Mouse (Mus musculus): ENCODE data around the gene Dnmt1. TPM values are rescaled to one million over a fixed set of nuclear protein-coding genes. Genes with fewer than 3 reads are reported as not detected.

Gene Dnmt1
- polyA plus RNA-seq, 1 experiment, result 39.8 TPM

DNA sequence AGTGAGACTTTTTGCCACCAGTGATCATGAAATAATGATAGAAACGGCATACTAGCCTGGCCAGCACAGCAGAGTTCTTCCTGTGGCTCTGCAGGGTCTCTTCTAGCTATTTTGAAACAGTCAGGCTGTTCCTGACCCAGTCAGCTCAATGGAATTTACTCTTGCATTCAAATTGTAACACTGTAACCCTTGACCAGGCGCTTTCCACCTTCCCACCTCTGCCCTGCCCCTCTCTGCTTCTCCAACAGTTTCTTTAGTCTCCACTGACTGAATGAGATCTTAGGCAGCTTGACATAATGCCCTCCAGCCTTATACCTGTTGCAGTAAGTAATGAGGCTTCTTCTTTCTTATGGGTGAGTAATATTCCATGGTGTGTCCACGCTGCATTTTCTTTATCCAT, 92.8 kb downstream of the Dnmt1 start:
- H3K27me3 ChIP-seq (replicated peaks), result peaks cover 21% of the 10 kb centered on the region

GRCm38 (mm10) chr9:20862225-20862624, 97.5 kb downstream of the Dnmt1 start:
- H3K4me1 ChIP-seq, result peaks cover 23% of the 10 kb centered on the region
- H3K27me3 ChIP-seq (replicated peaks), result peaks cover 25% of the 10 kb centered on the region
- no peaks in the 10 kb centered on the region for H3K9me3 ChIP-seq
- no peaks in the 10 kb centered on the region for H3K36me3 ChIP-seq (replicated peaks; ENCODE audit: low read length)
- no peak for TF ChIP-seq GATA1 (IDR thresholded peaks at IDR 0.05; ENCODE audit: borderline replicate concordance, low read length)
- no peak for TF ChIP-seq FLI1 (IDR thresholded peaks at IDR 0.05; ENCODE audit: low read length)
- H3K4me3 ChIP-seq (replicated peaks), result no peak overlapping the region

More for the DNA sequence above, 92.8 kb downstream of the Dnmt1 start:
- Histone ChIP-seq H3K36me3 (replicated peaks; ENCODE audit: low read length) (peaks cover 20% of the 10 kb centered on the region), H3K4me1 (peaks cover 45% of the 10 kb centered on the region), H3K4me3 (replicated peaks) (no peak overlapping the region), H3K9me3 (no peaks in the 10 kb centered on the region)
- TF ChIP-seq FLI1 (IDR thresholded peaks at IDR 0.05; ENCODE audit: low read length) (no peak), GATA1 (IDR thresholded peaks at IDR 0.05; ENCODE audit: borderline replicate concordance, low read length) (no peak)

- TF ChIP-seq FLI1 (IDR thresholded peaks at IDR 0.05; ENCODE audit: low read length) (no peak), GATA1 (IDR thresholded peaks at IDR 0.05; ENCODE audit: borderline replicate concordance, low read length) (no peak)
- Histone ChIP-seq H3K36me3 (replicated peaks; ENCODE audit: low read length) (no peaks in the 10 kb centered on the region), H3K27me3 (replicated peaks) (peaks cover 23% of the 10 kb centered on the region), H3K4me3 (replicated peaks) (no peak overlapping the region), H3K4me1 (peaks cover 20% of the 10 kb centered on the region), H3K9me3 (no peaks in the 10 kb centered on the region)
These were observed 97.9 kb downstream of the Dnmt1 start for GRCm38 (mm10) chr9:20861821-20862220.

- TF ChIP-seq GATA1 (IDR thresholded peaks at IDR 0.05; ENCODE audit: borderline replicate concordance, low read length), result no peak
- TF ChIP-seq FLI1 (IDR thresholded peaks at IDR 0.05; ENCODE audit: low read length), result no peak
- Histone ChIP-seq H3K4me3 (replicated peaks) (no peak overlapping the region), H3K9me3 (no peaks in the 10 kb centered on the region), H3K27me3 (replicated peaks) (peaks cover 21% of the 10 kb centered on the region), H3K36me3 (replicated peaks; ENCODE audit: low read length) (no peaks in the 10 kb centered on the region), H3K4me1 (peaks cover 8% of the 10 kb centered on the region)
These were observed 99.8 kb downstream of the Dnmt1 start for GRCm38 (mm10) chr9:20859926-20860325.

Other genes with a start within 250 kb of the Dnmt1 start
- gene Olfm2, start 213.5 kb downstream of the Dnmt1 start, polyA plus RNA-seq (2012; ENCODE audit: insufficient read depth, low replicate concordance), result 0.16 TPM in 1 of 2 replicates, not detected in the other
- 0.02 TPM in 1 of 2 replicates, not detected in the other for gene Col5a3, start 144.8 kb downstream of the Dnmt1 start, polyA plus RNA-seq (2012; ENCODE audit: insufficient read depth, low replicate concordance)
- not detected in 2 replicates for gene Rdh8, start 141.4 kb downstream of the Dnmt1 start, polyA plus RNA-seq (2012; ENCODE audit: insufficient read depth, low replicate concordance)
- 39.0 and 51.7 TPM in 2 replicates for gene A230050P20Rik, start 91.2 kb downstream of the Dnmt1 start, polyA plus RNA-seq (2012; ENCODE audit: insufficient read depth, low replicate concordance)
- 4.7 and 5.1 TPM in 2 replicates for gene Angptl6, start 80.2 kb downstream of the Dnmt1 start, polyA plus RNA-seq (2012; ENCODE audit: insufficient read depth, low replicate concordance)
- 84.5 and 137 TPM in 2 replicates for gene Ppan, start 71.7 kb downstream of the Dnmt1 start, polyA plus RNA-seq (2012; ENCODE audit: insufficient read depth, low replicate concordance)
- 300 and 342 TPM in 2 replicates for gene Eif3g, start 61.3 kb downstream of the Dnmt1 start, polyA plus RNA-seq (2012; ENCODE audit: insufficient read depth, low replicate concordance)
- 4.0 and 8.4 TPM in 2 replicates for gene S1pr2, start 16.9 kb upstream of the Dnmt1 start, polyA plus RNA-seq (2012; ENCODE audit: insufficient read depth, low replicate concordance)
- gene Mrpl4, start 42.9 kb upstream of the Dnmt1 start, polyA plus RNA-seq (2012; ENCODE audit: insufficient read depth, low replicate concordance), result 62.4 and 63.4 TPM in 2 replicates
- 8.8 and 10.8 TPM in 2 replicates for gene Icam1, start 56.1 kb upstream of the Dnmt1 start, polyA plus RNA-seq (2012; ENCODE audit: insufficient read depth, low replicate concordance)
- gene Icam4, start 69.5 kb upstream of the Dnmt1 start, polyA plus RNA-seq (2012; ENCODE audit: insufficient read depth, low replicate concordance), result 5.3 and 7.9 TPM in 2 replicates
- 3.0 and 9.9 TPM in 2 replicates for gene Icam5, start 72.2 kb upstream of the Dnmt1 start, polyA plus RNA-seq (2012; ENCODE audit: insufficient read depth, low replicate concordance)
- gene Zglp1, start 107.2 kb upstream of the Dnmt1 start, polyA plus RNA-seq (2012; ENCODE audit: insufficient read depth, low replicate concordance), result 3.6 TPM in 1 of 2 replicates, not detected in the other
- gene Gm49373, start 113.2 kb upstream of the Dnmt1 start, polyA plus RNA-seq (2012; ENCODE audit: insufficient read depth, low replicate concordance), result 0.45 TPM in 1 of 2 replicates, not detected in the other
- 3.3 and 26.9 TPM in 2 replicates for gene Fdx1l, start 113.7 kb upstream of the Dnmt1 start, polyA plus RNA-seq (2012; ENCODE audit: insufficient read depth, low replicate concordance)
- gene Gm38431, start 132.1 kb upstream of the Dnmt1 start, polyA plus RNA-seq (2012; ENCODE audit: insufficient read depth, low replicate concordance), result 128 and 518 TPM in 2 replicates
- gene Raver1, start 132.1 kb upstream of the Dnmt1 start, polyA plus RNA-seq (2012; ENCODE audit: insufficient read depth, low replicate concordance), result 51.7 TPM in 1 of 2 replicates, not detected in the other
- 15.5 and 17.9 TPM in 2 replicates for gene Tyk2, start 171.4 kb upstream of the Dnmt1 start, polyA plus RNA-seq (2012; ENCODE audit: insufficient read depth, low replicate concordance)
- 62.5 and 150 TPM in 2 replicates for gene Cdc37, start 190.1 kb upstream of the Dnmt1 start, polyA plus RNA-seq (2012; ENCODE audit: insufficient read depth, low replicate concordance)
- gene Pde4a, start 205.8 kb upstream of the Dnmt1 start, polyA plus RNA-seq (2012; ENCODE audit: insufficient read depth, low replicate concordance), result 8.2 and 26.2 TPM in 2 replicates

All from megakaryocyte, embryonic 14.5 days (primary cell).